Mouse (Mus musculus): Measurements from ENCODE around the gene Hist1h2ap.
"Not testable (repeated sequence)": the region's sequence is repeated elsewhere in the genome, so short reads cannot be mapped to it uniquely, and the experiment has no call there.

GRCm38 (mm10) chr13:21803058-21803457, 30.2 kb downstream of the Hist1h2ap start:
- not testable (repeated sequence) for TF ChIP-seq POLR2A (IDR thresholded peaks at IDR 0.05; ENCODE audit: borderline replicate concordance, extremely low read depth, insufficient read depth, insufficient read length, poor library complexity, severe bottlenecking); CTCF (IDR thresholded peaks at IDR 0.05; ENCODE audit: borderline replicate concordance, extremely low read depth, insufficient read depth, insufficient read length)

Data from brain, embryonic 14.5 days (tissue).